23 mouse cellular contexts compared by ENCODE assay signal in genomic region chr16:4506181-4506580, GRCm38 (mm10). TPM values are rescaled to one million over a fixed set of nuclear protein-coding genes. Genes with fewer than 3 reads are reported as not detected.
DNase-seq lines count a peak whose midpoint lies in the region; ATAC-seq and TF ChIP-seq lines count a peak whose summit lies in the region.
"Had no signal": no experiment of that assay in that cellular context is flagged by ENCODE, and none has a peak within 500 bp of the region (broad histone marks: within the 10 kb centered on the region; RNA-seq: fewer than 3 reads in every experiment).

No protein-coding gene starts in this region.

- 63% methylated on average over 3 of the region's 3 CpGs for WGBS in heart, adult 2 months
- 65% methylated on average over 3 of the region's 3 CpGs for WGBS in heart, embryonic 15.5 days
- 74% methylated on average over 3 of the region's 3 CpGs for WGBS in kidney, embryonic 15.5 days
- WGBS in forebrain, embryonic 13.5 days, result 85% methylated on average over 3 of the region's 3 CpGs

- H3K4me1 ChIP-seq in heart, adult 2 months (ENCODE audit: control insufficient read depth, insufficient read depth, low read length), result peaks cover 4% of the 10 kb centered on the region; the same call in 1 of the 2 replicates
- peaks cover 54% of the 10 kb centered on the region for H3K4me1 ChIP-seq in heart, embryonic 15.5 days (replicated peaks)
- no peaks in the 10 kb centered on the region for H3K4me1 ChIP-seq in kidney, embryonic 15.5 days
- no peaks in the 10 kb centered on the region for H3K4me1 ChIP-seq in forebrain, embryonic 13.5 days
- H3K4me1 ChIP-seq: limb, embryonic 13.5 days; neural tube, embryonic 15.5 days had no signal

- no peak overlapping the region for H3K9ac ChIP-seq in heart, adult 2 months (ENCODE audit: low read depth, low read length)
- no peak overlapping the region for H3K9ac ChIP-seq in heart, embryonic 15.5 days
- no peak overlapping the region for H3K9ac ChIP-seq in kidney, embryonic 15.5 days
- H3K9ac ChIP-seq in forebrain, embryonic 13.5 days, result no peak overlapping the region
- H3K9ac ChIP-seq: hindbrain, embryonic 14.5 days; limb, embryonic 13.5 days; liver, embryonic 13.5 days; lung, embryonic 14.5 days; midbrain, embryonic 12.5 days; neural tube, embryonic 15.5 days had no signal

- H3K79me2 ChIP-seq in heart, adult 2 months (replicated peaks; ENCODE audit: control insufficient read depth, insufficient read depth, low read length), result no peaks in the 10 kb centered on the region

- peaks cover 24% of the 10 kb centered on the region for H3K36me3 ChIP-seq in heart, adult 2 months (ENCODE audit: control insufficient read depth, insufficient read depth, low read length)
- no peaks in the 10 kb centered on the region for H3K36me3 ChIP-seq in heart, embryonic 15.5 days
- no peaks in the 10 kb centered on the region for H3K36me3 ChIP-seq in kidney, embryonic 15.5 days
- no peaks in the 10 kb centered on the region for H3K36me3 ChIP-seq in forebrain, embryonic 13.5 days (ENCODE audit: poor library complexity, severe bottlenecking)
- H3K36me3 ChIP-seq: limb, embryonic 13.5 days; liver, embryonic 13.5 days; midbrain, embryonic 12.5 days; neural tube, embryonic 15.5 days had no signal

- intact Hi-C loops in heart, adult 2 months (cut with DNase I), result no loop called here

- H3K4me3 ChIP-seq in heart, adult 2 months, result no peak overlapping the region
- H3K4me3 ChIP-seq in heart, embryonic 15.5 days, result no peak overlapping the region
- H3K4me3 ChIP-seq in kidney, embryonic 15.5 days (replicated peaks), result no peak overlapping the region
- H3K4me3 ChIP-seq in forebrain, embryonic 13.5 days, result no peak overlapping the region
- H3K4me3 ChIP-seq: limb, embryonic 13.5 days; liver, embryonic 13.5 days; midbrain, embryonic 12.5 days; neural tube, embryonic 15.5 days had no signal

- no peak for DNase-seq in heart, adult 2 months
- no peak for DNase-seq in heart, adult 11 months
- no peak for DNase-seq in heart, adult 18-20 months
- peak; percentile 59 for DNase-seq in kidney, adult 9 months
- DNase-seq: adrenal gland, postnatal 25 days; cerebellum, adult 9-10 months; layer of hippocampus, adult 9-11 months; liver, embryonic 13.5 days; lung, embryonic 14.5 days; right cerebral cortex, adult 18-20 months; right cerebral cortex, postnatal 4 days; thymus, adult 18-20 months; thymus, postnatal 36 days had no signal

- TF ChIP-seq EP300 in heart, adult 2 months (IDR thresholded peaks at IDR 0.05; ENCODE audit: insufficient read depth, low read depth, low read length), result no peak

- H3K27me3 ChIP-seq in heart, adult 2 months (ENCODE audit: control insufficient read depth, insufficient read depth, low read length), result no peaks in the 10 kb centered on the region
- H3K27me3 ChIP-seq in heart, embryonic 15.5 days, result no peaks in the 10 kb centered on the region
- no peaks in the 10 kb centered on the region for H3K27me3 ChIP-seq in kidney, embryonic 15.5 days
- H3K27me3 ChIP-seq in forebrain, embryonic 13.5 days, result no peaks in the 10 kb centered on the region
- H3K27me3 ChIP-seq: limb, embryonic 13.5 days; liver, embryonic 13.5 days; midbrain, embryonic 12.5 days; neural tube, embryonic 15.5 days had no signal

- H3K27ac ChIP-seq in heart, adult 2 months, result peak overlapping the region; percentile 44
- peak overlapping the region; percentile 60 for H3K27ac ChIP-seq in heart, embryonic 15.5 days
- H3K27ac ChIP-seq in kidney, embryonic 15.5 days, result no peak overlapping the region
- H3K27ac ChIP-seq in forebrain, embryonic 13.5 days, result no peak overlapping the region
- H3K27ac ChIP-seq: hindbrain, embryonic 14.5 days; kidney, postnatal 0 days; limb, embryonic 13.5 days; liver, embryonic 13.5 days; midbrain, embryonic 12.5 days; neural tube, embryonic 15.5 days had no signal

- ATAC-seq in heart, embryonic 15.5 days (replicated peaks; ENCODE audit: insufficient number of reproducible peaks, insufficient read depth, low FRiP score, low read depth), result no peak
- no peak for ATAC-seq in kidney, embryonic 15.5 days (replicated peaks; ENCODE audit: low FRiP score)
- ATAC-seq in forebrain, embryonic 13.5 days, result no peak
- ATAC-seq: forebrain, embryonic 14.5 days; inflammation-experienced regulatory T-cells, adult 6 months had no signal

- no peak overlapping the region for H3K4me2 ChIP-seq in heart, embryonic 15.5 days
- H3K4me2 ChIP-seq in kidney, embryonic 15.5 days, result no peak overlapping the region
- no peak overlapping the region for H3K4me2 ChIP-seq in forebrain, embryonic 13.5 days
- H3K4me2 ChIP-seq: hindbrain, embryonic 14.5 days; limb, embryonic 13.5 days; liver, embryonic 13.5 days; lung, embryonic 14.5 days; midbrain, embryonic 12.5 days; neural tube, embryonic 15.5 days had no signal

- H3K9me3 ChIP-seq in heart, embryonic 15.5 days (replicated peaks), result no peaks in the 10 kb centered on the region
- H3K9me3 ChIP-seq in kidney, embryonic 15.5 days (replicated peaks), result no peaks in the 10 kb centered on the region
- H3K9me3 ChIP-seq in forebrain, embryonic 13.5 days (replicated peaks), result no peaks in the 10 kb centered on the region
- H3K9me3 ChIP-seq: limb, embryonic 13.5 days; liver, embryonic 13.5 days; midbrain, embryonic 12.5 days; neural tube, embryonic 15.5 days had no signal

- no peak for TF ChIP-seq CTCF in heart, adult 2 months (IDR thresholded peaks at IDR 0.05)

- TF ChIP-seq POLR2A in heart, adult 2 months (IDR thresholded peaks at IDR 0.05; ENCODE audit: insufficient read depth, low read depth, low read length), result no peak

RNA-seq across cellular contexts. Expression of gene Srl, which starts 35.4 kb away (rescaled TPM):
- 100 to 1,000 TPM; 771 to 870 TPM for total RNA-seq in heart, adult 2 months (2021)
- 276 and 575 TPM in 2 replicates for polyA plus RNA-seq in heart, adult 2 months (2012; rRNA removed)
- 227 and 253 TPM in 2 replicates for polyA plus RNA-seq in heart, embryonic 15.5 days (2015; fragmentation: Nextera tagmentation; extraction: Ambion mirVana)
- 100 to 1,000 TPM; 782 to 831 TPM for total RNA-seq in heart, adult 18-20 months (2021)
- 19.2 and 23.8 TPM in 2 replicates for polyA plus RNA-seq in kidney, embryonic 15.5 days (2015; fragmentation: Nextera tagmentation; extraction: Ambion mirVana)
- polyA plus RNA-seq in forebrain, embryonic 13.5 days (2015; fragmentation: Nextera tagmentation; extraction: Ambion mirVana), result 25.2 and 30.2 TPM in 2 replicates

RNA-seq across cellular contexts. Expression of gene Tfap4, which starts 53.5 kb away (rescaled TPM):
- 1 to 10 TPM; 3.2 to 3.4 TPM for total RNA-seq in heart, adult 2 months (2021)
- 2.4 and 2.9 TPM in 2 replicates for polyA plus RNA-seq in heart, adult 2 months (2012; rRNA removed)
- 5.6 and 7.1 TPM in 2 replicates for polyA plus RNA-seq in heart, embryonic 15.5 days (2015; fragmentation: Nextera tagmentation; extraction: Ambion mirVana)
- total RNA-seq in heart, adult 18-20 months (2021), result 1 to 10 TPM; 2.1 to 2.6 TPM
- 24.6 and 25.7 TPM in 2 replicates for polyA plus RNA-seq in kidney, embryonic 15.5 days (2015; fragmentation: Nextera tagmentation; extraction: Ambion mirVana)
- 15.7 and 17.3 TPM in 2 replicates for polyA plus RNA-seq in forebrain, embryonic 13.5 days (2015; fragmentation: Nextera tagmentation; extraction: Ambion mirVana)

Comparison
In these comparisons a context has a peak if more than half of its experiments do, and no peak if none do; other contexts are left out.
1. H3K27ac ChIP-seq: peak in heart, adult 2 months (single experiment) and heart, embryonic 15.5 days (single experiment); none in kidney, embryonic 15.5 days (single experiment) and forebrain, embryonic 13.5 days (single experiment).